In genomic region chr9:121704646-121705625, GRCm38 (mm10) we compare ENCODE assay signal across 8 mouse cellular contexts. TPM values are rescaled to one million over a fixed set of nuclear protein-coding genes. Genes with fewer than 3 reads are reported as not detected.
A peak's percentile ranks its signal among the peaks of the same experiment; 100 is the strongest.
DNase-seq lines count a peak whose midpoint lies in the region; ATAC-seq and TF ChIP-seq lines count a peak whose summit lies in the region.

Gene Sec22c, minus strand, starts transcription at chr9:121705490.

- H3K9me3 ChIP-seq in MEL (replicated peaks; ENCODE audit: insufficient read depth, low read length) = no peaks in the 10 kb centered on the region
- no peaks in the 10 kb centered on the region for H3K9me3 ChIP-seq in lung, embryonic 16.5 days (ENCODE audit: control insufficient read depth, low read length)

- peaks cover 0 to 24% of the 10 kb centered on the region in 2 experiments; a peak in 2 of 4 replicates for H3K36me3 ChIP-seq in MEL (ENCODE audit: control insufficient read depth in 1 of 2, insufficient read depth in 2 of 2, low read length in 2 of 2)
- no peaks in the 10 kb centered on the region for H3K36me3 ChIP-seq in lung, embryonic 16.5 days (ENCODE audit: control insufficient read depth, insufficient read depth, low read length)

- peak; percentile 77 to 80 for ATAC-seq in hematopoietic stem cell, adult 5-6 weeks (replicated peaks in 1 of 2; ENCODE audit: insufficient read depth in 1 of 2, low FRiP score in 2 of 2, low TSS enrichment in 1 of 2, low read depth in 1 of 2, poor library complexity in 2 of 2, severe bottlenecking in 2 of 2)
- ATAC-seq in lung, embryonic 16.5 days (ENCODE audit: low read depth) = peak; percentile 99

- peak within 1 kb of the TSS; percentile 66 for H3K27ac ChIP-seq in MEL (ENCODE audit: control insufficient read depth, low read depth, low read length)
- no peak within 1 kb of the TSS for H3K27ac ChIP-seq in cerebellum, adult 2 months (ENCODE audit: insufficient read depth, low read length)
- peak within 1 kb of the TSS; percentile 74 for H3K27ac ChIP-seq in lung, embryonic 16.5 days (ENCODE audit: low read length)

- no peaks in the 10 kb centered on the region for H3K79me2 ChIP-seq in MEL (ENCODE audit: control insufficient read depth, insufficient read depth, low read length, poor library complexity)

- no peaks in the 10 kb centered on the region for H3K27me3 ChIP-seq in MEL (ENCODE audit: control insufficient read depth in 1 of 2, insufficient read depth in 2 of 2, low read length in 2 of 2)
- H3K27me3 ChIP-seq in cerebellum, adult 2 months (ENCODE audit: control insufficient read depth, insufficient read depth, low read length) = no peaks in the 10 kb centered on the region
- H3K27me3 ChIP-seq in lung, embryonic 16.5 days (ENCODE audit: control insufficient read depth, insufficient read depth, low read depth, low read length) = no peaks in the 10 kb centered on the region

- 1% methylated on average over 69 of the region's 69 CpGs for WGBS in cerebellum, adult 2 months
- under 1% methylated on average over 68 of the region's 69 CpGs for WGBS in lung, embryonic 16.5 days

- no peak; a peak in 1 of 4 replicates for TF ChIP-seq EP300 in MEL (IDR thresholded peaks at IDR 0.05; ENCODE audit: low read depth in 1 of 2, low read length in 2 of 2)

- peak; percentile 94 for DNase-seq in MEL (ENCODE audit: low read depth, low spot score)
- peak; percentile 88 to 90 for DNase-seq in cerebellum, adult 2 months
- DNase-seq in forelimb bud, embryonic 11.5 days (ENCODE audit: low read depth, low spot score) = peak; percentile 93
- peak; percentile 72 for DNase-seq in layer of hippocampus, adult 9-10 months (ENCODE audit: low spot score)
- DNase-seq in ovary, postnatal 10 days (ENCODE audit: low spot score) = peak; percentile 85
- peak; percentile 89 to 90 for DNase-seq in thymus, postnatal 10 days (ENCODE audit: low spot score in 2 of 2)

- no peak for TF ChIP-seq RAD21 in MEL (IDR thresholded peaks at IDR 0.05; ENCODE audit: low read depth, low read length)

- no peak for TF ChIP-seq CTCF in MEL (IDR thresholded peaks at IDR 0.05 in 2 of 3, conservative IDR thresholded peaks at IDR 0.05 in 1 of 3; ENCODE audit: control insufficient read depth in 1 of 3, insufficient read depth in 1 of 3, low read depth in 2 of 3, low read length in 3 of 3, poor library complexity in 1 of 3, severe bottlenecking in 1 of 3)
- TF ChIP-seq CTCF in cerebellum, adult 2 months (IDR thresholded peaks at IDR 0.05; ENCODE audit: borderline replicate concordance, insufficient read depth, low read depth, low read length) = no peak

- peak within 1 kb of the TSS; percentile 66 to 82 for H3K4me3 ChIP-seq in MEL (ENCODE audit: control insufficient read depth in 1 of 2, insufficient read depth in 1 of 2, low read depth in 2 of 2, low read length in 2 of 2)
- H3K4me3 ChIP-seq in cerebellum, adult 2 months (replicated peaks; ENCODE audit: insufficient read depth, low read depth, low read length) = peak within 1 kb of the TSS; percentile 59
- H3K4me3 ChIP-seq in lung, embryonic 16.5 days (ENCODE audit: low read length) = peak within 1 kb of the TSS; percentile 89

- H3K4me2 ChIP-seq in lung, embryonic 16.5 days (ENCODE audit: low read depth, low read length) = peak within 1 kb of the TSS; percentile 87

- peak within 1 kb of the TSS; percentile 67 for H3K9ac ChIP-seq in MEL (ENCODE audit: control insufficient read depth, low read depth, low read length, poor library complexity, severe bottlenecking)
- H3K9ac ChIP-seq in lung, embryonic 16.5 days (ENCODE audit: low read length) = peak within 1 kb of the TSS; percentile 82

- peak; percentile 65 to 77; a peak in 3 of 4 replicates for TF ChIP-seq POLR2A in MEL (IDR thresholded peaks at IDR 0.05; ENCODE audit: control insufficient read depth in 1 of 2, insufficient read depth in 1 of 2, low read depth in 1 of 2, low read length in 2 of 2, poor library complexity in 1 of 2)
- peak; percentile 50; the same call in 1 of the 2 replicates for TF ChIP-seq POLR2A in cerebellum, adult 2 months (IDR thresholded peaks at IDR 0.05; ENCODE audit: borderline replicate concordance, insufficient read depth, low read length)

- peaks cover 15 to 38% of the 10 kb centered on the region in 2 experiments for H3K4me1 ChIP-seq in MEL (ENCODE audit: control insufficient read depth in 1 of 2, insufficient read depth in 2 of 2, low read length in 2 of 2)
- peaks cover 5% of the 10 kb centered on the region for H3K4me1 ChIP-seq in cerebellum, adult 2 months (ENCODE audit: control insufficient read depth, insufficient read depth, low read length)
- peaks cover 19% of the 10 kb centered on the region for H3K4me1 ChIP-seq in lung, embryonic 16.5 days (replicated peaks; ENCODE audit: control insufficient read depth, insufficient read depth, low read length)

TF ChIP-seq in MEL, 35 proteins besides CTCF, POLR2A, EP300 and RAD21:
- no peak for TF ChIP-seq USF2 (IDR thresholded peaks at IDR 0.05; ENCODE audit: borderline replicate concordance in 1 of 2, insufficient read depth in 1 of 2, low read depth in 1 of 2, low read length in 2 of 2)
- TF ChIP-seq BHLHE40 (IDR thresholded peaks at IDR 0.05; ENCODE audit: borderline replicate concordance, low read depth, low read length) = no peak
- TF ChIP-seq NELFE (IDR thresholded peaks at IDR 0.05; ENCODE audit: low read depth, low read length) = peak; percentile 51; the same call in 1 of the 2 replicates
- TF ChIP-seq MAZ (IDR thresholded peaks at IDR 0.05; ENCODE audit: low read depth, low read length) = no peak
- no peak for TF ChIP-seq POLR2AphosphoS5 (IDR thresholded peaks at IDR 0.05; ENCODE audit: borderline replicate concordance, low read depth, low read length)
- no peak for TF ChIP-seq CHD1 (IDR thresholded peaks at IDR 0.05; ENCODE audit: low read depth, low read length)
- TF ChIP-seq GABPA (IDR thresholded peaks at IDR 0.05; ENCODE audit: low read depth, low read length) = no peak
- TF ChIP-seq ETS1 (IDR thresholded peaks at IDR 0.05; ENCODE audit: low read depth, low read length) = 0 out of 2 replicates have a peak, but pooled peaks have one; percentile 1
- TF ChIP-seq MEF2A (IDR thresholded peaks at IDR 0.05; ENCODE audit: extremely low read depth, insufficient replicate concordance, low read depth, low read length, poor library complexity, severe bottlenecking) = no peak
- 0 out of 2 replicates have a peak, but pooled peaks have one; percentile 13 for TF ChIP-seq HCFC1 (IDR thresholded peaks at IDR 0.05; ENCODE audit: low read depth, low read length)
- TF ChIP-seq ZMIZ1 (IDR thresholded peaks at IDR 0.05; ENCODE audit: low read depth, low read length) = peak; percentile 55
- TF ChIP-seq CHD2 (IDR thresholded peaks at IDR 0.05; ENCODE audit: low read length) = no peak
- TF ChIP-seq JUND (IDR thresholded peaks at IDR 0.05; ENCODE audit: low read depth, low read length) = no peak
- 0 out of 2 replicates have a peak, but pooled peaks have one; percentile 39 for TF ChIP-seq ELF1 (IDR thresholded peaks at IDR 0.05; ENCODE audit: low read depth, low read length)
- peak; percentile 76 for TF ChIP-seq SIN3A (IDR thresholded peaks at IDR 0.05; ENCODE audit: low read length)
- 0 out of 2 replicates have a peak, but pooled peaks have one; percentile 49 for TF ChIP-seq MYC (IDR thresholded peaks at IDR 0.05; ENCODE audit: low read depth, low read length)
- TF ChIP-seq NRF1 (IDR thresholded peaks at IDR 0.05; ENCODE audit: insufficient read depth, low read depth, low read length, poor library complexity, severe bottlenecking) = peak; percentile 80
- no peak for TF ChIP-seq RCOR1 (IDR thresholded peaks at IDR 0.05; ENCODE audit: low read depth, low read length)
- TF ChIP-seq UBTF (IDR thresholded peaks at IDR 0.05; ENCODE audit: borderline replicate concordance, insufficient read depth, low read depth, low read length) = no peak
- peak; percentile 78 for TF ChIP-seq MXI1 (IDR thresholded peaks at IDR 0.05; ENCODE audit: low read depth, low read length)
- TF ChIP-seq TCF12 (IDR thresholded peaks at IDR 0.05; ENCODE audit: low read depth, low read length) = no peak
- TF ChIP-seq TAL1 (IDR thresholded peaks at IDR 0.05; ENCODE audit: low read length) = no peak
- TF ChIP-seq USF1 (IDR thresholded peaks at IDR 0.05; ENCODE audit: low read depth, low read length) = no peak
- no peak for TF ChIP-seq E2F4 (IDR thresholded peaks at IDR 0.05; ENCODE audit: borderline replicate concordance, low read depth, low read length)

RNA-seq across cellular contexts. Expression of gene Sec22c, which starts in this region (rescaled TPM):
- 5.9 and 6.6 TPM in 2 replicates for total RNA-seq in MEL (2012; rRNA removed)
- polyA plus RNA-seq in MEL (2012; ENCODE audit: insufficient read depth in 1 of 2, insufficient read length in 2 of 2, low read depth in 1 of 2, low replicate concordance in 2 of 2, missing spikeins in 1 of 2) = 10 to 100 TPM in 1 of 2 experiments, not detected in 1; 10.9 TPM
- 12.3 and 13.8 TPM in 2 replicates for polyA plus RNA-seq in cerebellum, adult 2 months (2012; rRNA removed)
- 4.3 and 4.4 TPM in 2 replicates for total RNA-seq in hematopoietic stem cell, adult 5-6 weeks (2017)
- polyA plus RNA-seq in lung, embryonic 16.5 days (2015; fragmentation: Nextera tagmentation; extraction: Ambion mirVana) = 9.2 and 10.0 TPM in 2 replicates
